Mouse (Mus musculus) limb, embryonic 11.5 days (tissue): ENCODE measurements around the gene Tmem206. TPM values are rescaled to one million over a fixed set of nuclear protein-coding genes. Genes with fewer than 3 reads are reported as not detected.

ENCODE experiments used
- polyA plus RNA-seq: library from polyadenylated mRNA; unstranded; fragments of >200 nt; fragmentation: Nextera tagmentation; extraction: Ambion mirVana; gene quantifications from 2 replicates; pipeline ENCODE4 v1.2.1, GENCODE M21; 2014

Gene Tmem206
- polyA plus RNA-seq, 1 experiment from 2014 or later, result 28.4 TPM

Other genes starting within 250 kb of the Tmem206 start
- 9.4 and 9.7 TPM in 2 replicates for gene Batf3, start 228.1 kb upstream of the Tmem206 start, polyA plus RNA-seq
- gene Fam71a, start 161.1 kb upstream of the Tmem206 start, polyA plus RNA-seq, result not detected in 2 replicates
- 2.2 and 2.3 TPM in 2 replicates for gene Atf3, start 107.9 kb upstream of the Tmem206 start, polyA plus RNA-seq
- 60.1 and 65.9 TPM in 2 replicates for gene Nenf, start 7.7 kb upstream of the Tmem206 start, polyA plus RNA-seq
- 17.0 and 20.3 TPM in 2 replicates for gene Ppp2r5a, start 77.4 kb downstream of the Tmem206 start, polyA plus RNA-seq
- gene Dtl, start 249.6 kb downstream of the Tmem206 start, polyA plus RNA-seq, result 84.2 and 92.2 TPM in 2 replicates
- gene Ints7, start 249.7 kb downstream of the Tmem206 start, polyA plus RNA-seq, result 63.0 and 76.0 TPM in 2 replicates